Mouse (Mus musculus) liver, adult 2 months (tissue): ENCODE results near the gene Gm20388. TPM values are rescaled to one million over a fixed set of nuclear protein-coding genes. Genes with fewer than 3 reads are reported as not detected.

Experiments used
- DNase-seq: peaks from one replicate; pipeline ENCODE4 v3.0.0-alpha.2; 2011; ENCODE audit warnings: low read depth, low spot score; ENCODE audit errors: extremely low read depth
- H3K27ac ChIP-seq: fragments of 200-500 bp; replicated peaks from 2 replicates; pipeline ENCODE4 v1.5.1; 2012; ENCODE audit warnings: low read depth, mild to moderate bottlenecking, control low read depth, inconsistent platforms, low read length; ENCODE audit not compliant: insufficient read depth
- H3K27me3 ChIP-seq: fragments of 200-500 bp; 2 replicates; pipeline ENCODE4 v1.6.1; 2012; ENCODE audit warnings: mild to moderate bottlenecking, moderate library complexity, low read length, inconsistent platforms; ENCODE audit not compliant: control insufficient read depth, insufficient read depth
- H3K36me3 ChIP-seq: fragments of 200-500 bp; 2 replicates; pipeline ENCODE4 v1.6.1; 2012; ENCODE audit warnings: low read length, inconsistent platforms; ENCODE audit not compliant: control insufficient read depth, insufficient read depth
- H3K4me1 ChIP-seq: fragments of 200-500 bp; 2 replicates; pipeline ENCODE4 v1.6.1; 2011; ENCODE audit warnings: low read length; ENCODE audit not compliant: control insufficient read depth, insufficient read depth
- H3K4me3 ChIP-seq: fragments of 200-500 bp; 2 replicates; pipeline ENCODE4 v1.5.1; 2011; ENCODE audit warnings: low read depth, mild to moderate bottlenecking, control low read depth, low read length, moderate library complexity; ENCODE audit not compliant: insufficient read depth
- H3K79me2 ChIP-seq: fragments of 200-500 bp; 2 replicates; pipeline ENCODE4 v1.6.1; 2012; ENCODE audit warnings: inconsistent platforms, mild to moderate bottlenecking, low read length, moderate library complexity; ENCODE audit not compliant: control insufficient read depth, insufficient read depth
- H3K9ac ChIP-seq: fragments of 200-500 bp; 2 replicates; pipeline ENCODE4 v1.6.1; 2012; ENCODE audit warnings: low read depth, mild to moderate bottlenecking, control low read depth, inconsistent platforms, low read length
- CTCF ChIP-seq: fragments of 200-500 bp; IDR thresholded peaks from 2 replicates; pipeline ENCODE4 v1.5.1; 2011; ENCODE audit warnings: low read depth, low read length, control low read depth
- POLR2A ChIP-seq: fragments of 200-500 bp; IDR thresholded peaks from 2 replicates; pipeline ENCODE4 v1.6.1; 2011; ENCODE audit warnings: low read length, control low read depth; ENCODE audit not compliant: insufficient read depth; ENCODE audit errors: extremely low read depth
- WGBS: fragments of 180-500 bp; shearing (Covaris S2); methylation state at CpG from one replicate; pipeline ENCODE4 v1.1.7; 2018; 5-methylcytosine and 5-hydroxymethylcytosine counted together
- polyA plus RNA-seq: library from polyadenylated mRNA; depleted of rRNA; stranded (reverse); fragments of >200 nt; gene quantifications from 2 replicates; pipeline ENCODE4 v1.2.3, GENCODE M21; 2012
- total RNA-seq: library from RNA; depleted of rRNA; stranded (reverse); fragments of >200 nt; gene quantifications from 2 replicates; pipeline ENCODE4 v1.2.3, GENCODE M21; 2014

Gm20388 gene
- total and polyA plus RNA-seq, 2 experiments = 6.4 to 19.9 TPM

DNA sequence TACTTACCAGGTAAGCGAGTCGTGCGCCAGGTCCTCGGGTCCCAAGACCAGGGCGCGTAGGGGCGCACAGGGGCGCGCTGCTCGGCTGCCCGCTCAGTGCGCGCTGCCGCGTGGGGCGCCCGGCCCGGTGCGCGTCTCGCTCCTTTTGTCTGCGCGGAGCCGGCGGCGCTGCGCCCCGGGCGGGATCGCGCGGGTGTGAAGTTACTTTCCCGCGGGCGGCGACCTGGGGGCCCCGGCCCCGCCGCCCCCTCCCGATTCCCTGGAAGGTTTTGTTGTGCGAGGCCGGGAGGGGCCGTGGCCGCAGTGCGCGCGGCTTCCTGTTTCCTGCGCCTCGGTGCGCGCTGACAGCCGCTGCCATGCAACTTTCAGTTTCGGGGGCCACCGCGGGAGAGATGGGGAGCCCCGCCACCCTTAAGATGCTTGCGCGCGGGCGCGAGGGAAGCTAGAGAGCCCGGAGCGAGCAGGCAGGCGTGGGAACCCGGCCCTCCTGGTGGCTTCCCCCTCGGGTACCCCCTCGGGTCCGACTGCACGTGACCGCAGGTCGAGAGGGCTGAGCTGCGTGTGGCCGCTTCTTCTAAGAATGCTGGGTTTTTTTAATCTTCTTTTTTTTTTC lies 578.6 kb downstream of the Gm20388 start:
- H3K27me3 ChIP-seq = no peaks in the 10 kb centered on the region
- TF ChIP-seq POLR2A (no peak), CTCF (no peak)
- DNase-seq = peak; percentile 26
- H3K9ac ChIP-seq = peak overlapping the region; percentile 93
- peaks cover 39% of the 10 kb centered on the region for H3K4me1 ChIP-seq
- H3K4me3 ChIP-seq = peak overlapping the region; percentile 89
- H3K27ac ChIP-seq = peak overlapping the region; percentile 63
- H3K36me3 ChIP-seq = no peaks in the 10 kb centered on the region
- under 1% methylated on average over 73 of the region's 73 CpGs for WGBS
- H3K79me2 ChIP-seq = no peaks in the 10 kb centered on the region; the same call in 1 of the 2 replicates

DNA sequence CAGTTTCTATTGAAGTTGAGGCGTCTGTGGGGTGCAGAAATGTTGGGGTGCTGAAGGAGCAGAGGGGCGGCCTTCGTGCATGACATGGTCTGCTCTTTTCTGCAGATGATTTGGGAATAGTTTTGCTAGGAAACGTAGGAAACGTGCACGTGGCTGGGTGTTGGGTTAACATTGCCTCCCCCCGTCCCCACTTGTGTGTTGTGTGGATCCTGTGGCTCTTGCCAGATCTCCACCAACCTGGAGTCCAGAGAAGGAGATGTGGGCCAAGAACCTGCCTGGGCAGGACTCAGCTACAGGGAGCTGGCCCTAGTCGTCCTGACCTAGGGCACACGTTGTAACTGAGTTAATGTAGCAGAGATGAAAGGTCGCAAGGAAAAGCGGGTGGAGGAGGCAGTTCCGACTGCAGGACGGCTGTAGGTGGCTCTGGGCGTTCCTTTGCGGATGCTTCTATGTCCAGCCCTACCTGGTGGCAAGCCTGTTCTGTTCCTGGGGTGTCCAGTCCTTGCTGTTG lies 579.2 kb downstream of the Gm20388 start:
- Histone ChIP-seq H3K36me3 (no peaks in the 10 kb centered on the region), H3K79me2 (no peaks in the 10 kb centered on the region; the same call in 1 of the 2 replicates), H3K27ac (peak overlapping the region; percentile 63), H3K27me3 (no peaks in the 10 kb centered on the region), H3K4me1 (peaks cover 42% of the 10 kb centered on the region), H3K9ac (peak overlapping the region; percentile 93), H3K4me3 (peak overlapping the region; percentile 89)
- 6% methylated on average over 15 of the region's 15 CpGs for WGBS
- TF ChIP-seq POLR2A = no peak
- no peak for TF ChIP-seq CTCF
- DNase-seq = peak; percentile 82

DNA sequence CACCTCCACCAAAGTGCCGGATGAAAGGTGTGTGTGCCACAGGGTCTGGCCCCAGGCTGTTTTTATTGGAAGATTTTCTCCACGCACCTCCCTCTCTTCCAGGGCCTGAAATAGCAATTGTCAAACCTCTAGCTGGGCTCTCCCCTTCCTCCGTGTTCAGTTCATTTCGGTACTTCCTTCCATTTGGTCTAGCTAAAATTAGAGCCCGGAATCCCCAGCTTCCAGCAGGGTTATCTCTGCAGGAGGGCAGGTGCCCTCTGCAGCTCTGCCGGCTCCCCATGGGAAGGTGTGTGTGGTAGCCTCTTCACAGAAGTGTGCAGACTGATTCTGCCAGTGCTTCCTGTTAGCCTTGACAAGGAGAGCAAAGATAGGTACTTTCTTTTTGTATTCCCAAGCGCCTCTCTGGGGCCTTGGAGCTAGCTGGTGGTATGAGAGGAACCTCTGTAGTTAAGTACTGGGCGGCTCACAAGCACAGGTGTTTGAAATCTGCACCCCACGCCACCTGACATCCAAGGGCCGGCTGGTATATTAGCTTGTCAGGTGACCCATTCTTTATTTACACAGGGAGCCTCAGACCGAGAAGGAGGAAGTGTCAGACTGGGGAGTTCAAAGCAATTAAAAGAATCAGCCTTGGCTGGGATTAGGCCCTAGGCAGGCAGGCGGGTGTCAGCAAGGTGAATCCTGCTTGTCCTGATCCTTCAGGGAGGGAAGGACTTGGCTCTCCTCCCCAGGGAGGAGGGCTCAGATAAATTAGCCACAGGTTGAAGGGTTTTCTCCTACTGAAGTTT lies 579.9 kb downstream of the Gm20388 start:
- Histone ChIP-seq H3K36me3 (no peaks in the 10 kb centered on the region), H3K27me3 (no peaks in the 10 kb centered on the region), H3K27ac (peak overlapping the region; percentile 63), H3K79me2 (no peaks in the 10 kb centered on the region; the same call in 1 of the 2 replicates), H3K4me3 (0 out of 2 replicates have a peak overlapping the region, but pooled peaks have one; percentile 13), H3K4me1 (peaks cover 46% of the 10 kb centered on the region), H3K9ac (peak overlapping the region; percentile 19)
- TF ChIP-seq CTCF (no peak), POLR2A (no peak)
- 14% methylated on average over 12 of the region's 12 CpGs for WGBS
- DNase-seq = peak; percentile 54

DNA sequence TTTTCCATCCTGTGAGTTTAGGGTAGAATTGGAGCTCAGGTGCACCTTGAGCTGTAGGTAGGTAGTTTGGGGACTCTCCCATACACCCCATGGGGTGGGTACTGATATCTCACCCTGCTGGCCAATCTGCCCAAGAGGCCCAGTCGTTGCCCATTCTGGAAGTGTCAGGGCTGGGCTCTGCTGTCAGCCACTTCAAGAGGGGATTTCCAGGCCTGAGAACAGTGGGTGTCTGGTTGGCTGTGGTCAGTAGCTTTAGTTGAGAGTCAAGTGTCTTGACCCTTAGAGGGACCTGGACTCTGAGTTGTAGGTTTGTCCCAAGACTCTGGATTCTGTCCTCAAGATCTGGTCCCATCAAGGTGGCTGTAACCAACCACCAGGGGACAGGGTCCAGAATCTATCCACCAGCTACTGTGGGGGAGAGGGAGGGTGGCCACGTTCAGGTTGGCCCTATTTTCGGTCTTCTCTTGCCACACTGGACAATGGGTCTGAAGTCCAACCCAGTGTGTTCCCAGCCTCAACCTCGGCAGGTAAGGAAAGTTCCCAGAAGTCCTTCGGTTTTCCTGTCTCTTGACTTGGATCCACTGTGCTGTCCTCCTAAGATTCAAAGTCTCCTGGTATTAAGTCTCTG lies 580.6 kb downstream of the Gm20388 start:
- H3K4me3 ChIP-seq = no peak overlapping the region
- TF ChIP-seq CTCF = 0 out of 2 replicates have a peak, but pooled peaks have one; percentile 14
- TF ChIP-seq POLR2A = no peak
- H3K79me2 ChIP-seq = peaks cover 1% of the 10 kb centered on the region; the same call in 1 of the 2 replicates
- H3K27ac ChIP-seq = peak overlapping the region; percentile 63
- 18% methylated on average over 5 of the region's 5 CpGs for WGBS
- H3K27me3 ChIP-seq = no peaks in the 10 kb centered on the region
- 0 out of 2 replicates have a peak overlapping the region, but pooled peaks have one; percentile 4 for H3K9ac ChIP-seq
- peak; percentile 76 for DNase-seq
- H3K4me1 ChIP-seq = peaks cover 48% of the 10 kb centered on the region
- no peaks in the 10 kb centered on the region for H3K36me3 ChIP-seq

DNA sequence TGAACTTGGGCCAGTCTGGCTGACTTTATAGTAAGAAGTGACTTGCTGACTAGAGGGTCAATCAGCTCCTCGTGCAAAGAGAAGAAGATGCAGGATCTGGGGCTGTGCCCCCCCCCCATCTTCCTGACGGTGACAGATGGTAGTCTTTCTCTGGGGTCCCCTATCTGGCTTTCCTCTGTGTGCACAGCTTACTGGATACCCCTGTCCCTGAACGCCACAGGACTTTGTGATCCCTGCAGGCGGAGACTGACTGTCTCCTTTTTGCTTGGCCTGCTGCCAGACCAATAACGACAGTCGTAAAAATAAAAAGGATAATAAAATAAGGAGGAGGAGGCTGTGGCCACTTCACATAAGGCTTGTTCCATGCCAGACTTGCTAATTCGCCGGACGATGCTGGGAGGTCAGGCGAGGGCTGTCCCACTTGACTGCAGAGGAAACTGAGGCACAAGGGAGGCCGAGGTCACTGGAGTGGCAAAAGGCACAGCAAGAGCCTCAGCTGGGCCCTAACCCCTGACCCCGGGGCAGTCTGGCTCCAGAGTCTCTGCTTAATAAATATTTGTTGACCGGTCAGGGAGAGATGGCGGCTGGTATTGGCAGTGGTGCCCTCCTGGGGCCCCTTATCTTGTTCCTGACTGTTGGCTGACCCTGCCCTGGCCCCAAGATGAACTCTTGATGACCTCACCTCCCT lies 581.7 kb downstream of the Gm20388 start:
- peaks cover 10% of the 10 kb centered on the region for H3K79me2 ChIP-seq
- peak; percentile 93 for DNase-seq
- no peaks in the 10 kb centered on the region for H3K27me3 ChIP-seq
- no peak overlapping the region for H3K9ac ChIP-seq
- no peak overlapping the region for H3K4me3 ChIP-seq
- H3K4me1 ChIP-seq = peaks cover 48% of the 10 kb centered on the region
- TF ChIP-seq CTCF = no peak
- TF ChIP-seq POLR2A = no peak
- peak overlapping the region; percentile 11; the same call in 1 of the 2 replicates for H3K27ac ChIP-seq
- H3K36me3 ChIP-seq = no peaks in the 10 kb centered on the region
- WGBS = 15% methylated on average over 14 of the region's 14 CpGs
